Mouse (Mus musculus) stomach, embryonic 14.5 days (tissue): ENCODE measurements around the gene Cstf1. TPM values are rescaled to one million over a fixed set of nuclear protein-coding genes. Genes with fewer than 3 reads are reported as not detected.

ENCODE experiments used
- ATAC-seq: fragments of 200-750 bp; cut with Nextera tagmentation; 2 replicates; pipeline ENCODE4 v1.8.0; 2017; ENCODE audit warnings: low read depth, moderate TSS enrichment; ENCODE audit not compliant: insufficient number of reproducible peaks, insufficient read depth, low FRiP score
- H3K27ac ChIP-seq: fragments of 300-500 bp; sonication (generic); 2 replicates; pipeline ENCODE4 v1.5.1; 2014; ENCODE audit warnings: mild to moderate bottlenecking, low read length, moderate library complexity, mixed read lengths
- H3K27me3 ChIP-seq: fragments of 300-500 bp; sonication (generic); 2 replicates; pipeline ENCODE4 v1.6.1; 2014; ENCODE audit warnings: low read length, control low read depth, mixed read lengths; ENCODE audit not compliant: control insufficient read depth, insufficient read depth
- H3K36me3 ChIP-seq: fragments of 300-500 bp; sonication (generic); 2 replicates; pipeline ENCODE4 v1.6.1; 2014; ENCODE audit warnings: mild to moderate bottlenecking, control low read depth, low read length, moderate library complexity, mixed read lengths; ENCODE audit not compliant: control insufficient read depth, insufficient read depth
- H3K4me1 ChIP-seq: fragments of 300-500 bp; sonication (generic); 2 replicates; pipeline ENCODE4 v1.6.1; 2014; ENCODE audit warnings: low read length, control low read depth, mixed read lengths; ENCODE audit not compliant: control insufficient read depth, insufficient read depth
- H3K4me2 ChIP-seq: fragments of 300-500 bp; sonication (generic); replicated peaks from 2 replicates; pipeline ENCODE4 v1.6.1; 2014; ENCODE audit warnings: low read depth, low read length, control low read depth
- H3K4me3 ChIP-seq: fragments of 300-500 bp; sonication (generic); 2 replicates; pipeline ENCODE4 v1.5.1; 2014; ENCODE audit warnings: low read depth, low read length, control low read depth
- H3K9ac ChIP-seq: fragments of 300-500 bp; sonication (generic); replicated peaks from 2 replicates; pipeline ENCODE4 v1.6.1; 2014; ENCODE audit warnings: low read depth, mild to moderate bottlenecking, control low read depth, low read length, moderate library complexity, mixed read lengths
- H3K9me3 ChIP-seq: fragments of 300-500 bp; sonication (generic); 2 replicates; pipeline ENCODE4 v1.6.1; 2016; ENCODE audit warnings: low read depth, low read length, control low read depth; ENCODE audit not compliant: control insufficient read depth
- WGBS: fragments of 180-500 bp; shearing (Covaris S2); extraction: QIAGEN DNeasy Blood & Tissue Kit; methylation state at CpG from one replicate; pipeline ENCODE4 v1.1.7; 2014; 5-methylcytosine and 5-hydroxymethylcytosine counted together
- polyA plus RNA-seq: library from polyadenylated mRNA; unstranded; fragments of >200 nt; fragmentation: Nextera tagmentation; extraction: Ambion mirVana; gene quantifications from 2 replicates; pipeline ENCODE4 v1.2.1, GENCODE M21; 2014

Gene Cstf1
- polyA plus RNA-seq, 1 experiment from 2014 or later: 40.0 TPM

DNA sequence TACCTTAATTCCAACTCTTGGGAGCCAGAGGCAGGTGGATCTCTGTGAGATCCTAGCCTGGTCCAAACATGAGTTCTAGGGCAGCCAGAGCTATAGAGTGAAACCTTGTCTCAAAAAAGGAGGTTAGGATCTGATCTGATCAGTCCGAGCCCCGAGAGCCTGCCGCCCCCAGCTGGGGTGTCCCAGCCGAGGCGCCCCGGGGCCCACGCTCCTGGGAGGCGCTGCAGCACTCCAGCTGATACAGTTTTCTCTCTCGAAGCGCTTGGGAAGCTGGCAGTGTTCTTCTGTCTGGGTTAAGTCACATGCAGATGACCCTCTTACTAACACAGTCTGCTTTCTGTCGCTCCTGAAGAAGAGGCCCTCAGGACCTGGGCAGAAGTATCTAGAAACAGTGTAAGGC is 10.9 kb downstream of the Cstf1 start:
- H3K4me1 ChIP-seq: no peaks in the 10 kb centered on the region
- H3K27me3 ChIP-seq: no peaks in the 10 kb centered on the region
- H3K4me2 ChIP-seq: no peak overlapping the region
- H3K9ac ChIP-seq: no peak overlapping the region
- no peak for ATAC-seq
- peaks cover 55% of the 10 kb centered on the region for H3K36me3 ChIP-seq
- no peak overlapping the region for H3K4me3 ChIP-seq
- no peaks in the 10 kb centered on the region for H3K9me3 ChIP-seq
- H3K27ac ChIP-seq: no peak overlapping the region
- WGBS: 93% methylated on average over 11 of the region's 11 CpGs

DNA sequence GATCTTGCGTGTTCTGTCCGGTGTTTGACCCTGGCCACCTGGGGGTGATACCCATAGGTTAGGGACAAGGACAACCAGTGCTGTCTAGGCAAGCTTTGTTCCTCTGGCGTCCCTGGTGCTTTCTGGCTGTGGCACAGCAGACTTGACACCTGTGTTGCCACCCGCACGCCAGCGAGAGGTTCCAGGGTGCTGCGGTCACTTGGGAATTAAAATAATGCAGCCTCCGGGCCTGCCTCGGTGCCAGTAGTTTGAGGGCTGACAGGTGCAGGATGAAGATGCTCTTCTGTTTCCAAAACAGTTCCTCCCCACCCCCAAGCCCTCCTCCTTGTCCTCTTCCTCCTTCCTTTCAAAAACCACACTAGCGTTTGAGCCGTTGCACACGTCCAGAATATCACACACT is 11.4 kb downstream of the Cstf1 start:
- peaks cover 51% of the 10 kb centered on the region for H3K36me3 ChIP-seq
- H3K4me3 ChIP-seq: no peak overlapping the region
- WGBS: 90% methylated on average over 12 of the region's 12 CpGs
- no peak for ATAC-seq
- no peak overlapping the region for H3K27ac ChIP-seq
- no peaks in the 10 kb centered on the region for H3K4me1 ChIP-seq
- no peak overlapping the region for H3K9ac ChIP-seq
- no peak overlapping the region for H3K4me2 ChIP-seq
- no peaks in the 10 kb centered on the region for H3K9me3 ChIP-seq
- H3K27me3 ChIP-seq: no peaks in the 10 kb centered on the region

DNA sequence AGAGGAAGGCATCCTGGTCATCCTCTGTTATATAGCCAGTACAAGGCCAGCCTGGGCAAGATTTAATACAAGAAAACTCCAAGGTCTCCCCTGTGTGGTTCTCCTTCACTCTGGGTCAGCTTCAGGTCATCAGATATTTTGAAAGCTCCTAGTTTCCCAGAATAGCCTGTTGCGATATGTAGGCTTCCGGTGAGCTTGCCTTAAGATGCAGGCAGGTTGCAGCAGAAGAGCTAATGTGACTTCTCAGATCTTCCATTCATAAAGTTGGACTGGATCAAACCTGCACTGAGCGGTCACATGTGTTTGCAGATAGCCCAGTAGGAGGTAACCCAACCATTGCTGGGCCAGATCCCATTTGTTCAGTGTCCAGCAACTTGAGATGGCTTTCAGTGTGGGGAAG is 14.2 kb downstream of the Cstf1 start:
- ATAC-seq: no peak
- no peaks in the 10 kb centered on the region for H3K9me3 ChIP-seq
- no peak overlapping the region for H3K9ac ChIP-seq
- no peak overlapping the region for H3K27ac ChIP-seq
- no peaks in the 10 kb centered on the region for H3K27me3 ChIP-seq
- H3K4me1 ChIP-seq: no peaks in the 10 kb centered on the region
- H3K4me3 ChIP-seq: no peak overlapping the region
- no peak overlapping the region for H3K4me2 ChIP-seq
- H3K36me3 ChIP-seq: peaks cover 25% of the 10 kb centered on the region
- 91% methylated on average over 3 of the region's 3 CpGs for WGBS

- 13% methylated on average over 6 of the region's 6 CpGs for WGBS
- no peak overlapping the region for H3K4me2 ChIP-seq
- H3K4me1 ChIP-seq: no peaks in the 10 kb centered on the region
- no peaks in the 10 kb centered on the region for H3K36me3 ChIP-seq
- H3K27ac ChIP-seq: no peak overlapping the region
- no peaks in the 10 kb centered on the region for H3K27me3 ChIP-seq
- H3K4me3 ChIP-seq: no peak overlapping the region
- no peaks in the 10 kb centered on the region for H3K9me3 ChIP-seq
- no peak for ATAC-seq
- no peak overlapping the region for H3K9ac ChIP-seq
Measured at GRCm38 (mm10) chr2:172390341-172390740, 19.9 kb downstream of the Cstf1 start.

DNA sequence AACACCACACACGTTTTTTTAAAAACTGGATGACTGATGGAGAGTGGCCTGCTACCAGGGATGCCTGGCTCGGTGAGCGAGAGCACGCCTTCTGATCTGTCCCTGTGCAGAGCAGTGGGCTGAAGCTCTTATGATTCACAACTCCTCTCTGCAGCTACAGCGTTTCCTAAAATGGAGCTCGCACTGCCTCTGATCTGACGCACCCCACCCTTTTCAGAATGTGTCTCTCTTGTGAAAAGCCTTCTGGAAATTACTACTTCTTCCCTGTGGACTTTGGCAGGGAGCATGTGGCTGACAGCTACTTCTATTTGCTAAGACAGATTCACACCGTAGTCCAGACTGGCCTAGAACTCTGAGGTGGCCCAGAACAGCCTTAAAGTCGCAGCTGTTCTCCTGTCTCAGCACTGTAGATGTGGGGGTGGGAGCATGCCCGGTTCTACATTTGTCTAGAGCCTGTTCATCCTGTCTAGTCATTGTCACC is 21.6 kb downstream of the Cstf1 start:
- H3K4me1 ChIP-seq: no peaks in the 10 kb centered on the region
- 58% methylated on average over 10 of the region's 10 CpGs for WGBS
- no peak overlapping the region for H3K4me3 ChIP-seq
- H3K9me3 ChIP-seq: no peaks in the 10 kb centered on the region
- H3K36me3 ChIP-seq: no peaks in the 10 kb centered on the region
- no peaks in the 10 kb centered on the region for H3K27me3 ChIP-seq
- H3K4me2 ChIP-seq: no peak overlapping the region
- no peak overlapping the region for H3K9ac ChIP-seq
- ATAC-seq: no peak
- no peak overlapping the region for H3K27ac ChIP-seq

GRCm38 (mm10) chr2:172393391-172394051 is 23.0 kb downstream of the Cstf1 start, which contains the start of gene Cass4:
TSS of gene Cass4 (plus strand) at chr2:172393794.
- WGBS: 21% methylated on average over 13 of the region's 13 CpGs
- no peak for ATAC-seq
- no peak within 1 kb of the TSS for H3K9ac ChIP-seq
- no peaks in the 10 kb centered on the region for H3K9me3 ChIP-seq
- no peaks in the 10 kb centered on the region for H3K4me1 ChIP-seq
- H3K4me3 ChIP-seq: no peak within 1 kb of the TSS
- no peaks in the 10 kb centered on the region for H3K27me3 ChIP-seq
- no peak within 1 kb of the TSS for H3K4me2 ChIP-seq
- H3K27ac ChIP-seq: no peak within 1 kb of the TSS
- H3K36me3 ChIP-seq: no peaks in the 10 kb centered on the region

DNA sequence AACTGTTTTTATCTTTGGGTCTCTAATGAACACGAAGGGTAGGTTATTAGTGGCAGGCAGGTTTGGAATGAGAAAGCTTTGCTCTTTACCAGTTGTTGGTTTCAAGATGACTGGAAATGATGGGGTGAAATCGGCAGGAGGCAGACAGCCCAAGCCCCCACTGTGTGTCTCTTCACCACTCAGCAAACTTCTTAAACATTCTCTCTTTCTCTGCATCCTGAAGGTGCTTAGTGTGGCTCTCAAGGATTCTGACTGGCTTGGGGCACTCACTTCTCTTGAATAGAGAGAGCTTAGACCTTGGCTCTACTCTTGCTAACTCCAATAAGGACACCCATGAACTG is 23.5 kb downstream of the Cstf1 start:
- H3K36me3 ChIP-seq: no peaks in the 10 kb centered on the region
- H3K4me3 ChIP-seq: no peak overlapping the region
- no peaks in the 10 kb centered on the region for H3K9me3 ChIP-seq
- H3K4me2 ChIP-seq: no peak overlapping the region
- ATAC-seq: no peak
- no peaks in the 10 kb centered on the region for H3K27me3 ChIP-seq
- 65% methylated on average over 2 of the region's 2 CpGs for WGBS
- no peak overlapping the region for H3K9ac ChIP-seq
- H3K4me1 ChIP-seq: no peaks in the 10 kb centered on the region
- no peak overlapping the region for H3K27ac ChIP-seq

DNA sequence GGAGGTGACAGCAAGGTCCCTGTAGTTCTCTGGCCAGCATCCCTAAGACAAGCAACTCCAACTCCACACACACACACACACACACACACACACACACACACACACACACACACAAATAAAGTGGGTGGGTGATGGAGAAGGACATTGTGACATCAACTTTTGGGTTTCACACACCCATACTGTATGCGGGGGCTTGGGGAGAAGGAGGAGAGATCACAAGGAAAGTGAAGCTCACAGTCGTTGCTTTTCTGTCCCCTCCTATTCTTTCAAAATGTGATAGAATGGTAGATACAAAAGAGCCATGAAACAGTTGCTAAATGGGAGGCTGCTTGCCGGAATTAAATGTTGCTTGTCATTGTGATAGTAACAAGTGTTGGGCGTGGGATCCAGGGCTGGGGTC is 24.2 kb downstream of the Cstf1 start:
- no peaks in the 10 kb centered on the region for H3K36me3 ChIP-seq
- 71% methylated on average over 4 of the region's 4 CpGs for WGBS
- ATAC-seq: no peak
- H3K4me2 ChIP-seq: no peak overlapping the region
- no peaks in the 10 kb centered on the region for H3K27me3 ChIP-seq
- no peaks in the 10 kb centered on the region for H3K4me1 ChIP-seq
- H3K9me3 ChIP-seq: no peaks in the 10 kb centered on the region
- H3K27ac ChIP-seq: no peak overlapping the region
- no peak overlapping the region for H3K4me3 ChIP-seq
- no peak overlapping the region for H3K9ac ChIP-seq

DNA sequence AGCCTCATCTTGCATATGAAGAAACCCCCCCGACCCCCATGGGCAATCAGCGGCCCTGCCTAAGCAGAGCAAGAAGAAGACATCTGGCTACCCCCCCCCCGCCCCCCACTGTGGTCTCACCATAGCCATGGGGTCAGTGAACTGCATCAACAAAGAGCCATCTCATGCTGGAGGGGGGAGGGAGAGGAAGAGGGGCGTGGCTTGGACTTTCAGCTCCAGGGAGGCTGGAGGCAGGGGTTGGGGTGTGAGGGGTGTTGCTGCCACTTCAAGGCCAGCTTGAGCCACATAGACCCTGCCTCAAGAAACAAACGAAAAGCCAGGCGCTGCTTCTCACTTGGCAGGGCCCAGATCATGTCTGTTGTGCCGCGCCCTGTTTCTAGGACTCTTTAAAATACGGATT is 25.5 kb downstream of the Cstf1 start:
- H3K27ac ChIP-seq: no peak overlapping the region
- ATAC-seq: no peak
- no peak overlapping the region for H3K4me2 ChIP-seq
- H3K27me3 ChIP-seq: no peaks in the 10 kb centered on the region
- WGBS: 38% methylated on average over 9 of the region's 9 CpGs
- no peaks in the 10 kb centered on the region for H3K9me3 ChIP-seq
- no peak overlapping the region for H3K4me3 ChIP-seq
- H3K9ac ChIP-seq: no peak overlapping the region
- no peaks in the 10 kb centered on the region for H3K4me1 ChIP-seq
- no peaks in the 10 kb centered on the region for H3K36me3 ChIP-seq
